Mouse (Mus musculus) urinary bladder, adult 2 months (tissue): Measurements from ENCODE around the gene Gnl1. TPM values are rescaled to one million over a fixed set of nuclear protein-coding genes. Genes with fewer than 3 reads are reported as not detected.
A peak's percentile ranks its signal among the peaks of the same experiment; 100 is the strongest.
"Not testable (repeated sequence)": the region's sequence is repeated elsewhere in the genome, so short reads cannot be mapped to it uniquely, and the experiment has no call there.

Source experiments
- DNase-seq: peaks from one replicate; pipeline ENCODE4 v3.0.0; 2022; ENCODE audit warnings: low spot score
- polyA plus RNA-seq: library from polyadenylated mRNA; depleted of rRNA; stranded (reverse); fragments of >200 nt; gene quantifications from 2 replicates; pipeline ENCODE4 v1.2.3, GENCODE M21; 2012; rRNA removed

Gene Gnl1
- 28.5 and 39.5 TPM in 2 replicates for polyA plus RNA-seq

DNA sequence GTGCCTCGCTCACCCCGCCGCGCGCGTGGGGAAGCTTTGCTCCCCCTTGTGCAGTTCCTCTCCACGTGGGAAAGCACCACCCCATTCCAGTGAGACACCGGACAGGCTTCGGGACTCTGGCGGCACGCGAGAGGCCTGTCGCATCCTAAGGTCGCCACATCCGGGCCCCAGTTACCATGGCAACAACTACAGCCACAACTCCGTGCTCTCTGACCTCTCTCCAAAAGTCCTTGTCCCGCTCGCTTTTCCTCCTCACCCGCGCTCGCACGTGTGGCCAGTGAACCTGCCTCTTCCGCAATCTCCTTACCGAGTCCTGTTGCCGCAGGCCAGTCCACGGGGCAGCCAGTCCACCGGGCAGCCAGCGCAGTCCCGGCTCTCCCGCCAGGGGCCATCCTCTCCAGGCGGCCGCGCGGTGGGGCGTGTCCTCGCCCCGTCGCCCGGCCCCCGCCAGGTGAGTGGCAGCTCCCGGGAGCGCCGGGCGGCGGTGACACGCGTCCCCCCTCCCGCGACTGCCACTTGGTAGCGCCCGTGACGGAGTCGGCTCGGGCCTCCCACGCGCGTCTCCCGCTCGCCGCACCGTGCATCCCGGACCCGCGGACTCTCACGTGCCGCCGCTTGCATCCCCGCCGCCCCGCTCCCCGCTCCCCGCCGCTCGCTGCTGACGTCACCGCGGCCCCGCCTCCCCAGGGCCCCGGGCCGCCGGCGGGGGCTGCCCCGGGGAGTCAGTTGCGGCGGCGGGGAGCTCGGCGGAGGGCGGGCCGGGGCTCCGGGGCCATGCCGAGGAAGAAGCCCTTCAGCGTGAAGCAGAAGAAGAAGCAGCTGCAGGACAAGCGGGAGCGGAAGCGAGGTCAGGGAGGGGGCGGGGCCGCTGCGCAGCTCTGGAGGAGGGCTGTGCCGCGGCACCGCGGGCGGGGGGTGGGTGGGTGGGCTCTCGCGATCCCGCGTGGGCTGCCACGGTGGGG, at the start of gene Gnl1, which contains the start of gene Prr3:
Gnl1 (plus strand) TSS at position 451 of the 962 bp plus-strand sequence.
Prr3 (minus strand) TSS at position 836 of the 962 bp plus-strand sequence.
- DNase-seq: peak; percentile 93

DNA sequence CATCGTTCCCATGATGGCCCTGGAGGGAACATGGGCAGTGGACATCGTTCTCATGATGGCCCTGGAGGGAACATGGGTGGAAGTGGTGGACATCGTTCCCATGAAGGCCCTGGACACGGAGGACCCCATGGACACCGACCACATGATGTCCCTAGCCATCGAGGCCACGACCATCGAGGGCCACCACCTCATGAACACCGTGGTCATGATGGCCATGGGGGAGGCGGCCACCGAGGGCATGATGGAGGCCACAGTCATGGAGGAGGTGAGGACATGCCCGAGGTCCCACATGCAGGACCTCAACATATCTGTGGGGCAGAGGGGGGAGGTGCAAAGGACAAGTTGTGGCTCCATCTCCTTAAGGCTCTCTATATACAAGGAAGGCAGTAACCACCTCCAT, 49.0 kb upstream of the Gnl1 start:
- DNase-seq: peak; percentile 19

DNA sequence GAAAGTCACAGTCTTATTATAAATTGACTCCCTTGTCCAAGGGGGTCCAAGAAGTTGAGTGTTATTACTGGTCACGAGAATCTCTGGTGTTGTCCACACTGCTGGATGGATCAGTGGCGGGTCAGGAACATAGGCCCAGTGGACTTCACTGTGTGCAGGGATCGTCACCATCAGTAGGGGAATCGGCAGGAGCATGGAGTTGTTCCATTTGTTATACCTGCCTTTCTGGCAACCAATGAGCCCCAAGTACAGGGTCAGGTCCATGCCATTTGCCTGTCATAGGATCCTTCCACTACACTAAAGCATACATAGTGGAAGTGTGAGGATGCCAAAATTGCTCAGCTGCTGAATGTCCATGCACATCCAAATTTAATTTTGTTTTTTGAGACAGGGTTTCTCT, 47.0 kb upstream of the Gnl1 start:
- DNase-seq: peak; percentile 11

DNA sequence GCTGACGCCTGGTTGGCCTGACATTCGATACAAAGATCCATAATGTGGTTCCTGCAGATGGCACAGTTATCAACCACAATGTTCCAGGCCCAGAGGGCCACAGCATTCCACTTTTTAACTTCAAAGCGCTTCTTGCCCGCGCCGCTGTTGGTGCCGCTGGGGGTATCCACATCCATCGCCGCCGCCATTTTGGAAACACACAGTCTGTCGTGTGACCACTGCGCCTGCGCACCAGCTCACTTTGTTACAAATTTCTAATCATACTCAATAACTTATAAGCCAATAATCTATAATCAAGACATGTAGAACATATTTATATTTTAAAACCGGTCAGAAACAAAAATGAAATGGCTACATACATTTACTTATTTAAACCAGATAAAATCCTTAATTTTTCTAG, 43.9 kb upstream of the Gnl1 start:
- peak; percentile 13 for DNase-seq

DNA sequence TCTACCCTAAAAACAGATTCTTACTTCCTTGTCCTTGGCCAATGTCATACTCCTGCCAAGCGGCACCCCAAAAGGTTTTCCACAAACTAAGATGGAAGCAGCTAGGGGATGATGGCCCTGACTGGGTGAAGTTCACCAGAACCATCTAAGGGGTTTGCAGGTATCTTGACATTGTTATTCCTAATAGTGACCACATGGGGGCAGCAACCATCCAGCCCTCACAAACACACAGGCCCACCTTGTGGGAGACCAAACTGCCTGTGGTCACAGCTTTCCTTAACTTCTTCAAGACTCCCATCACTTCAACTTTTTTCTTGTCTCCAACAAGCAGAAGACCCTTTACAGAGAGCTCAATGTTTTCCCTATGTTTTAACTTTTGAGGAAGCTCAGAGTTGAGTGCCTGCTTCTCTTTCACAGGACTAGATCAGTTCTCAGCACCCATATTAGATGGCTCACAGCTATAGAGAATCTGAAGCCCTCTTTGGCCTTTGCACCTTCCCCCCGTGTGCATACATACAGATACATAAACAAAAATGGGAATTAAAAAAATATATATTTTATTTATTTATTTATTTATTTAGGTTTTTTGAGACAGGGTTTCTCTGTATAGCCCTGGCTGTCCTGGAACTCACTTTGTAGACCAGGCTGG, 41.8 kb upstream of the Gnl1 start:
- DNase-seq: no peak

DNA sequence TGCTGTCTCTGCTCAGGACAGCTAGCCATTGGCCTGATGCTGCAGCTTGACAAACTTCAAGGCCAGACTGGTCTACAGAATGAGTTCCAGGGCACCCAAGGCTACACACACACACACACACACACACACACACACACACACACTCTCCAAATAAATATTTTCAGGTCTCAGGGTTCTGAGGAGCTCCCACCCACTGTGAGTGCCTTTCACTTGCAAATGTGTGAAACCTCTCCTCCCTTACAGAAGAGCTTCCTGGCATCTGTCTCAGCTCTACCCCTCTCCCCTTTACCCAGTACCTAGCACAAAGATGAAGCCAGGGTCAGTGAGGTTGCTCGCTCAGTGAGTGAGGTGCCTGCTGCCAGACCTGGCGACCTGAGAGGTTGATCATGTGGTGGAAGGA, 40.5 kb upstream of the Gnl1 start:
- no peak for DNase-seq

DNA sequence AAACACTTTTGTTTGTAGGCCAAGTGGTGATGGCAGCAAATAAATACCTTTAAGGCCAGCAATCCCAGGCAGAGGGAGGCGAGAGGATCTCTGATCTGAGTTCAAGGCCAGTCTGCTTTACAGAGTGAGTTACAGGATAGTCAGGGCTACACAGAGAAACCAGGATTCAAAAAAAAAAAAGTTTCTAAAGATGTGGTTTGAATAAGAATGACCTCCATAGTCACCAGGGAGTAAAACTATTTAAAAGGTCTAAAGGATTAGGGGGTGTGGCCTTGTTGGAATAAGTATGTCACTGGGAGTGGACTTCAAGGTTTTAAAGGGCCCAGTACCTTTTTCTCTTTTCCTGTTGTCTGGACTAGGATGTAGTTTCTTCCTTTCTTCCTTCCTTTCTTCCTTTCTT, 39.7 kb upstream of the Gnl1 start:
- no peak for DNase-seq

DNA sequence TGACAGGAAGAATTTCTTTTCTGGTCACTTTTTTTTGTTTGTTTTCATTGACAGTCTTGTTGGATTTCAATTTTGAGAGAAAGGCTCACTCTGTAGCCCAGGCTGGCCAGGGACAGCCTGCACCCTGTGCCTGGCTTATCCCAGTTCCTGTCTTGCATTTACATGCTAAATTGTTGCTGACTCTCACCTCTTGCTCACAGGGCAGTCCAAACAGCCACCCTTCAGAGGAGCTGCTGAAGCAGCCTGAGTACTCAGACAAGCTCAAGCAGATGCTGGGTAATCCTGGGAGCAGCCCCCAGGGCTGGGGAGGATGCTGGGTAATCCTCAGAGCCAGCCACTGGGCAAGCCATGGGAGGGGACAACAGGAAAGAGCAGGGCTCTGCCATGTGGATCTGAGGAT, 28.7 kb upstream of the Gnl1 start:
- not testable (repeated sequence) for DNase-seq

DNA sequence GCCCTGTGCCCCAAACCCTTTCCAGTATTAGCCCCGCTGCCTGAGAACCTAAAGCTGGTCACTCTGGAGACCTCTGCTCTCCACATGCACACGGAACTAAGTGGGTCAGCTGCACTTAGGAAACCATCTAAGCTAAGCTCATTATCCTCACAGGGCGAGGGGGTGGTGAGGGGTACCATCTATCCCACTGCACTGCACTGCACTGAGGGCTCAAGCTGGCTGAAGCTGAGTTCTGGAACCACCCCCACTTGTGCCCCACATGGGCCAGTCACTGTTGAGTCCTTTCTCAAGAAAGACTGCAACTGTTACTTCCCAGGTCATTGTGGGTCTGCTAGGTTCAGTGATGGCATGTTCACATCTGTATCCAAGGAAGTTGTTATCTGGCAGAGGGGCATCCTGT, 27.1 kb upstream of the Gnl1 start:
- not testable (repeated sequence) for DNase-seq

DNA sequence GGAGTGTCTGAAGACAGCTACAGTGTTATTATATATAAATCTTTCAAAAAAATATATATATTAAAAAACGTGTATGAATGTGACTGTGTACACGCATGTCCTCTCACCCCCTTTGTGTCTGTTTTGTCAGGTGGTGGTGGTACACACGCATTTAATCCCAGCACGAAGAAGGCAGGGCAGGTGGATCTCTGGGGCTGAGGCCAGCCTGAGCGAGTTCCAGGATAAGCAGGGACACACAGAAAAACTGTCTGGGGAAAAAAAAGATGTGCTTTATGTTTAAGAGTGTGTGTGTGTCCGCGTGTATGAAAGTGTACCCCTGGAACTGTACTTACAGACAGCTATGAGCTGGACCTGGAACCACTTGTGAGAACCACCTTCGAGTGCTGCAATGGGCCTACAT, 25.0 kb upstream of the Gnl1 start:
- no peak for DNase-seq

DNA sequence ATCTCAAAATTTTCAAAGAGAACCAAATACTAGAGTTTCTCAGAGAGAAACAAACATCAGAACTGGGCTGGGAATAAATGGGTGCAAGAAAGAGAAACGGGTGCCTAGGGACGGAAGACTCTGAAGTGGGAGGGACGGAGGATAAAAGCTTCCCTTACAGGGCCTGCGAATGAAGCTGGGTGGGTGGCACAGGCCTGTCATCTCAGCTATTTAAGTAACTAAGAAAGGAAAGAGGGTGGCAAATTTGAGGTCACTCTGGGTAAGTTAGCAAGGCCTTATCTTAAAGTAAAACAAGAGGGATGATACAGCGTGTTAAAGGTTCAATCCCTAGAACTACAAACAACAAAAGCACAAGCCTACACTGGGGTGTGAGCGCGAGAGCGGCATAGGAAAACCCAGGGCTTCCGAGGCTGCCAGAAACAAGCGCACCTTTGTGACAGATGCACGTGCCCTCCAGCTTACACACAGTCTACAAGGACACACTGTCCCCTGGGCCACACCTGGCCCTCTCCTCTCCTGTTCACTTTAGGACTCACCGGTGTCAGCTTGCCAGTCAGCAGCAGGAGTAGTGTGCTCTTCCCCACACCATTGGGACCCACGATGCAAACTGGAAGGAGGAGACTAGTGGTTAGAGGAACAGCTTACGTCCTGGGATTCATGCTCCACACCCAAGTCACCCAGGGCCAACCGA, 21.0 kb upstream of the Gnl1 start:
- no peak for DNase-seq

DNA sequence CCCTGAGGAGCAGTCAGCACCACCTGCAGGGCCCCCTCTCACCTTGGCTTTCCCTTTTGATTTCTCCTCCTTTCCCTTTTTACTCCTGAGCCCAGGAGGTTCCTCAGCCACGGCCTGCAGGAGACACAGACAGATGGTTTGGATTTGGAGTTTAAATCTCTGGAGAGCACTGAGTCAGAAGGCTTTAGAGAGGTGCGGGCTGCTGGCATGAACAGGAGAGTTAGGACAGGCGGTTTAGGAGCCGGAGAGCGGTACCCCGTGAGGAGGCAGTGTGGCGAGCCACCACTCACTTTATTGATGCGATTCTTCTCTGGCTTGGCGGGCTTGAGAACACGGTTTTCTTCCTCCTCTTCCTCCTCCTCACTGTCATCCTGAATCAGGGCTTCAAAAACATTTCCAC, 16.4 kb upstream of the Gnl1 start:
- DNase-seq: no peak

DNA sequence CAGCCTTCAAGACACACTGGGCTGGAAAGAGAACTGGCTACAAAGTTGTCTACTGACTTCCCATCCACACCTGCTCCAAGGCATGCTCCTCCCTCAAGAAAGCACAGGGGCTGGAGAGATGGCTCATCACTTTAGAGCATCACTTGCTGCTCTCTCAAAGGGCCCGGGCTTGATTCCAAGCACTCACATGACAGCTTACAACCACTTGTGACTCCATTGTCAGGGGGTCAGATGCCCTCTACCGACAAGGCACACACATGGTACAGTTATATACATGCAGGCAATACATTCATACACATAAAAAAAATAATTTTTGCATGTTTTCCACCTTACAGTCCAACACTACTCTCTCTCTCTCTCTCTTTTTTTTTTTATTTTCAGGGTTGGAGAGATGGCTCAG, 12.0 kb upstream of the Gnl1 start:
- no peak for DNase-seq

DNA sequence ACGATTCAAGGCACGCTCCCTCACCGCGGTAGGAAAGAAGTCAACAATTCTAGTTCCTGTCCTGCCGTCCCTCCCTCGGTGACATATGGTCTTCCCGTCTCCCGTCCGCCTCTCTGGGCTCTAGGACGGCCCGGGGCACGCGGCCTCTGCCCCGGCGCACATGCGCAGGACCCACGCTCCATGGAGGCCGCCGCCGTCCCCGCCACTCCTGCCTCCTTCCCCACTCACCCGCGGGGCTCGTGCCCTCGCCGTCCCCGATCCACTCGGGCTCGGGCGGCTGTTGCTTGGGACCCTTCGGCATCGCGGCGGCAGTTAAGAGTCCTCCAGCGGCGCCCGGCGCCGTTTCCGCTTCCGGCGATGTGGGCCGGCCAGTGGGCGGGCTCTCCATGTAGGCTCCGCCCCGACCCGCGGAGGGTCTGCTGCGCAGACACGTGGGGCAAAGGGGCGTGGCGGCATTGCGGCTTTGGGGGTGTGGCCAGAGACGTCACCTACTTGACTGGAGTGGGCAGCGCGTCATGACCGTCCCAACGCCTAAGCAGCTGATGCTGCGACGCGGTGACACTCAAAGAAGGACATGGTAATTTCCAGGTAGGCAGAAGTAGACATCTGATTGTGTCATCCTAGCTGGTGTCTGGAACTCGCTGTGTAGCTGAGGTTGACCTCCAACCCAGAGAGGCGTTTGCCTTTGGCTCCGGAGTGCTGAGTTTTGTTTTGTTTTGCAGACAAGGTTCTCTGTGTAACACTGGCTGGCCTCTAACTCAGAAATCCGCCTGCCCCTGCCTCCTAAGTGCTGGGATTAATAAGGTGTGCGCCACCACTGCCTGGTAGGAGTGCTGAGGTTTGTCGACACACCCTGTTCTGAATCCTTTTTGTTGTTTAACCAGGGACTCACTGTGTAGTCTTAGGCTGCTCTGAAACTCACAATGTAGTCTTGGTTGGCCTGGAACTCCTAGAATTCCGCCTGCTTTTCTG, 9.9 kb upstream of the Gnl1 start, which contains the start of gene Abcf1:
Abcf1 (minus strand) TSS at position 344 of the 972 bp plus-strand sequence.
- DNase-seq: peak; percentile 95

DNA sequence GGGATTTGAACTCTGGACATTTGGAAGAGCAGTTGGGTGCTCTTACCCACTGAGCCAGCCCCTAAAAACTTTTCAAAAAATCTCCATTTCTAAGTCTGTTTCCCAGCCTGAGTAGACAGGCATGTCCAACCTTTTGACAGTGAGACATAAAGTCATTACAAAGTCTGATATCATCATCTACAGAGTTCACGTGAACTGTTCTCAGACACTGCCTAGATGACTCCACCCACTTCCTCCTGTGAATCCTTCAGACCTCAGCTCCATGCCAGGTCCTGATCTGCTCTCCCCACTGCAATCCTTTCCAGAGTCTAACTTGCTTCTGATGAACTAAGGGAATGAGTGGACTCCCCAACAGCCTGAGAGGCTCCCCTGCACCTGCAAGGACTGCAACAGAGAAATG, 7.5 kb upstream of the Gnl1 start:
- DNase-seq: no peak

DNA sequence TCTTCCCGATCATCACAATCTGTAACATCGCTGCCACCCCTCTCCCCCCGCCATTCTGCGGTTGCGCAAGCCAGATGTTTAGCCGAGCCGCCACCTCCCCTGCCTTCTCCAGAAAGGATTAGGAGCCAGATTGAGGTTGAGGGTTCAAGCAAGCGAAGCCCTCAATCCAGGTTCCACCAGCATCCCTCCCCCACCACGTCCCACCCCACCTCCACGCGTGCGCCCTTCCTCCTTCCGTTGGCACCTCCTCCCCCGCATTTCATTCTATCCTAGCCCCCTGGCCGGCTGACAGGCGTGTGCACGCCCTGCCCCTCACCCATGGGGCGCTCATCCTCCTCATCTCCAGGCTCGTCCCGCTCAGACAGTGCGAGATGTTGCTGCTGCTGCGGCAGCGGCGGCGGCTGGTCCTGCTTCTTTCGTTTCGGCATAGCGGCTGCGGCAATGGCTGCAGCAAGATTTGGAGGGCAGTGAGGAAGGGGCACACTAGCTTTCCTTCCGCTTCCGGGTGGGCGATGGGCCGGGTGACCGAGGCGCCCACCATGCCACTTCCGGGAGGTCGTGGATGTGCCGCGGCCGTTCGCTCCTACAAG, 745 bp upstream of the Gnl1 start:
- no peak for DNase-seq

DNA sequence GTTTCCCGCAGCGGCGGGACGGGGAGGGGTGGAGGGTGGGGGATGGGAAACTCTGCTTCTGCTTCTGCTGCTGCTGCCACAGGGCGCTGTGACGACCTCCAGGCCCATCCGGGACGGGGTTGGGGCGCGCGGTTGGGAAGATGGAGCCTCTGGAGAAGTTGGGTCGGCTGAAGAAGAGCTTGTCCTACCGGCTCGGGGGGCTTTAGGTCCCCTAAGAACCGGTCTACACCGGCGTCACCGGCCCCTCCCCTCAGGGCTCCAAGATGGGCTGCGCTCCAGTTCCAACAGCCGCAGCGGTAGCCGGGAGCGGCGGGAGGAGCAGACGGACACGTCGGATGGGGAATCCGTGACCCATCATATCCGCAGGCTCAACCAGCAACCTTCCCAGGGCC, 708 bp downstream of the Gnl1 start:
- DNase-seq: peak; percentile 56

DNA sequence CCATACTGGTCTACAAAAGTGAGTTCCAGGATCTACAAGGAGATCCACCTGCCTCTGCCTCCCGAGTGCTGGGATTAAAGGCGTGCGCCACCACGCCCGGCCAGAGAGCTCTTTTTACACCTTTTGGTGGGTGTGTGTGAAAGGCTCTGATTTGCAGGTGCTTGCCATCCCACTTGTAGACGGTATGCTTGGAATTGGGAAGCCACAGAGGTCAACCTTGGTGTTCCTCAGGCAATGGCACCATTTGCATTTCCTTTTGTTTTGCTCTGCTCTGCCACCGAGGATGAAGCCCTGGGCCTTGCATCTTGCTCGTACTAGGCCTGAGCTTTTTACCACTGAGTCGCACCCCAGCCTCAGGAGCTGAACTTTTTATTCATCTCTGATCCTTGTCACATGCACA, 2.1 kb downstream of the Gnl1 start:
- DNase-seq: no peak

DNA sequence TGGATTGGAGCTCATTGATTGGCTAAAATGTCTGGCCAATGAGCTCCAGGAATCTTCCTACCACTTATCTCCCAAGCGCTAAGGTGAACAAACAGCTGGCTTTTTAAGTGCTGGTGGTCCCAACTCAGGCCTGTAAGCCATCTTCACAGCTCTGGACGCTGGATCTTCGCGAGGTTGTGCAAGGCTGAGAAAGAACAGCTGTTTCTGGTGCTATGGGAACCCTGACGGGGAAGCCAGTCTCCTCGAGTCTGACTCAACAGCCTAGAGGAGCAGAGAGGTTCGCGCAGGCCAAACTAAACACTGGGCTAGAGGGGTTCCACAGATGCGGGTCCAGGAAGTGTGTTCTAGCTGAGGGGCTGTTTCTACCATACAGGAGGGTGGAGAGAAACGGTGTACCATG, 12.1 kb downstream of the Gnl1 start:
- DNase-seq: no peak

DNA sequence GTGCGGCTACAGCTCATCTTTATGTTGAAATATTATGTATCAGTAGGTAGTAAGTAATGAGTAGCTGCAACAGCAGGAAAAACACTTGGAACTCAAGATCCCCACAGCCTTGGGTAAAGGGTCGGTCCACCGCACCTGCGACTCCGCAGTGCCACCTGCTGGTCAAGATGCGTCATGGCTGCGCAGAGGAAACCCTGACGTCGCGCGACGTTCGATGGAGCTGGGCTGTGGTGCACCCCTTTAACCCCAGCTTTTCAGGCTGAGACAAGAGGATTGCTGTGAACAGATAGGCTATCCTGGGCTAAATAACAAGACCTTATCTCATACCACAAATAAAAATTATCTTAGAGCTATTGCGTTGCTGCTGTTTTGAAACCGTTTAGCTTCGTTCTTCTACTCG, 14.0 kb downstream of the Gnl1 start:
- DNase-seq: peak; percentile 58
